Mouse (Mus musculus) kidney, postnatal 0 days (tissue): Measurements from ENCODE around the gene Hsdl2. TPM values are rescaled to one million over a fixed set of nuclear protein-coding genes. Genes with fewer than 3 reads are reported as not detected.

Experiments
- ATAC-seq: fragments of 200-750 bp; cut with Nextera tagmentation; replicated peaks from 2 replicates; pipeline ENCODE4 v1.8.0; 2017; ENCODE audit warnings: low read depth, moderate number of reproducible peaks, moderate TSS enrichment, moderate library complexity; ENCODE audit not compliant: low FRiP score
- DNase-seq: peaks from one replicate; pipeline ENCODE4 v3.0.0-alpha.2; 2016; ENCODE audit warnings: low spot score
- H3K27ac ChIP-seq: fragments of 300-500 bp; sonication (generic); 2 replicates; pipeline ENCODE4 v1.5.1; 2014; ENCODE audit warnings: mild to moderate bottlenecking
- H3K27me3 ChIP-seq: fragments of 300-500 bp; sonication (generic); 2 replicates; pipeline ENCODE4 v1.6.1; 2014; ENCODE audit warnings: low read length, mixed read lengths; ENCODE audit not compliant: insufficient read depth
- H3K36me3 ChIP-seq: fragments of 300-500 bp; sonication (generic); 2 replicates; pipeline ENCODE4 v1.6.1; 2014; ENCODE audit warnings: low read length, mixed read lengths; ENCODE audit not compliant: insufficient read depth
- H3K4me1 ChIP-seq: fragments of 300-500 bp; sonication (generic); replicated peaks from 2 replicates; pipeline ENCODE4 v1.6.1; 2014; ENCODE audit warnings: antibody characterized with exemption, low read length, mixed read lengths; ENCODE audit not compliant: insufficient read depth
- H3K4me2 ChIP-seq: fragments of 300-500 bp; sonication (generic); 2 replicates; pipeline ENCODE4 v1.6.1; 2014; ENCODE audit warnings: mild to moderate bottlenecking, low read length, moderate library complexity, mixed read lengths
- H3K4me3 ChIP-seq: fragments of 300-500 bp; sonication (generic); replicated peaks from 2 replicates; pipeline ENCODE4 v1.5.1; 2014; ENCODE audit warnings: low read depth, low read length
- H3K9ac ChIP-seq: fragments of 300-500 bp; sonication (generic); 2 replicates; pipeline ENCODE4 v1.6.1; 2014; ENCODE audit warnings: low read depth, low read length
- H3K9me3 ChIP-seq: fragments of 300-500 bp; sonication (generic); replicated peaks from 2 replicates; pipeline ENCODE4 v1.6.1; 2016; ENCODE audit warnings: low read length, inconsistent platforms, mixed read lengths
- CTCF ChIP-seq: IDR thresholded peaks from 2 replicates; pipeline ENCODE4 v1.5.1; 2016; ENCODE audit warnings: antibody characterized with exemption, low read depth, mild to moderate bottlenecking, moderate library complexity
- WGBS: fragments of 180-500 bp; shearing (Covaris S2); extraction: QIAGEN DNeasy Blood & Tissue Kit; methylation state at CpG from one replicate; pipeline ENCODE4 v1.1.7; 2014; 5-methylcytosine and 5-hydroxymethylcytosine counted together
- polyA plus RNA-seq: library from polyadenylated mRNA; unstranded; fragments of >200 nt; fragmentation: Nextera tagmentation; extraction: Ambion mirVana; gene quantifications from 2 replicates; pipeline ENCODE4 v1.2.1, GENCODE M21; 2015

Hsdl2 gene
- polyA plus RNA-seq, 1 experiment from 2014 or later: 40.4 TPM

GRCm38 (mm10) chr4:59546285-59547071 is 34.9 kb upstream of the Hsdl2 start:
- no peaks in the 10 kb centered on the region for H3K36me3 ChIP-seq
- no peak overlapping the region for H3K9ac ChIP-seq
- no peak for TF ChIP-seq CTCF
- peaks cover 7% of the 10 kb centered on the region; the same call in 1 of the 2 replicates for H3K4me1 ChIP-seq
- WGBS: 38% methylated on average over 7 of the region's 7 CpGs
- no peak overlapping the region for H3K27ac ChIP-seq
- H3K27me3 ChIP-seq: no peaks in the 10 kb centered on the region
- no peak for ATAC-seq
- no peak for DNase-seq
- H3K4me3 ChIP-seq: peak overlapping the region; percentile 74; the same call in 1 of the 2 replicates
- peak overlapping the region; percentile 84 for H3K4me2 ChIP-seq
- no peaks in the 10 kb centered on the region for H3K9me3 ChIP-seq

DNA sequence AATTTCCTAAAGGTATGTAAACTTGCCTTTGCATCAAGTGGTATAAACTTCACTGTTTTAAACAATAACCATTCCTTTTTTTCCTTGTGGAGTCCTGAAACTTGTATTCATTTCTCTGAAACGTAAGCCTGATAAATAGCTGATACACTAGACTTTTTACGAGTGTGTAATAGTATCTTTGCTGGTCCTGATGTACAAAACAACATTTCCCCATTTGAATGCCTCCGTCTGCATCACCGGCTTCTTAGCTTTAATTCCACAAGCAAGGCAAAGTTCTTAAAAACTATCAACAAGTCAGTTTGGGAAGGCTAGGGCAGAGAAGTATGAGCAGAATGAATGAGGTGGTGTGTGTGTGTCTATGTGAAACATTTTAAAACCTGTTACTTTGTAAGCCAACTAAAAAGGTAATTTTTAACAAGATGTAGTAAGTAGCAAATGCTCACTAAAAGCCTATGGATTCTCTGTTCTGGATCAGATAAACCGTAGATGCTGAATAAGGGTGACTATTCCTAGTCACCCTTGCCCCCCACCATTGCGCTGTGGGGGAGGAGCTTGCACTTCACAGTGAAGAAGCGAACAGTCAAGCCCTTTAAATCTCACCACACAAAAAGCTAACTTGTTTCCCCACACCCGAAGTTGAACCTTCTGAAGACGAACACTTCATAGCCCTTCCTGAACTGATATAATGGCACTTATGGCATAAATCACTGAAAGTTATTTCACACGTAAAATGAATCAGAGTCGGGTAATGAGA is 34.0 kb upstream of the Hsdl2 start:
- DNase-seq (peak; percentile 48), ATAC-seq (no peak)
- Histone ChIP-seq H3K9ac (peak overlapping the region; percentile 89), H3K27me3 (no peaks in the 10 kb centered on the region), H3K4me2 (peak overlapping the region; percentile 84), H3K9me3 (no peaks in the 10 kb centered on the region), H3K4me1 (peaks cover 7% of the 10 kb centered on the region; the same call in 1 of the 2 replicates), H3K4me3 (peak overlapping the region; percentile 74), H3K36me3 (no peaks in the 10 kb centered on the region), H3K27ac (peak overlapping the region; percentile 20; the same call in 1 of the 2 replicates)
- WGBS: 12% methylated on average over 11 of the region's 11 CpGs
- no peak for TF ChIP-seq CTCF

- H3K36me3 ChIP-seq: no peaks in the 10 kb centered on the region
- H3K9ac ChIP-seq: peak overlapping the region; percentile 89
- H3K27me3 ChIP-seq: no peaks in the 10 kb centered on the region
- 2% methylated on average over 18 of the region's 18 CpGs for WGBS
- H3K4me3 ChIP-seq: peak overlapping the region; percentile 74
- no peaks in the 10 kb centered on the region for H3K9me3 ChIP-seq
- peak overlapping the region; percentile 84 for H3K4me2 ChIP-seq
- H3K27ac ChIP-seq: peak overlapping the region; percentile 97
- DNase-seq (peak; percentile 34), ATAC-seq (no peak)
- peaks cover 7% of the 10 kb centered on the region; the same call in 1 of the 2 replicates for H3K4me1 ChIP-seq
- no peak for TF ChIP-seq CTCF
Measured at GRCm38 (mm10) chr4:59548011-59548559, 33.3 kb upstream of the Hsdl2 start.

DNA sequence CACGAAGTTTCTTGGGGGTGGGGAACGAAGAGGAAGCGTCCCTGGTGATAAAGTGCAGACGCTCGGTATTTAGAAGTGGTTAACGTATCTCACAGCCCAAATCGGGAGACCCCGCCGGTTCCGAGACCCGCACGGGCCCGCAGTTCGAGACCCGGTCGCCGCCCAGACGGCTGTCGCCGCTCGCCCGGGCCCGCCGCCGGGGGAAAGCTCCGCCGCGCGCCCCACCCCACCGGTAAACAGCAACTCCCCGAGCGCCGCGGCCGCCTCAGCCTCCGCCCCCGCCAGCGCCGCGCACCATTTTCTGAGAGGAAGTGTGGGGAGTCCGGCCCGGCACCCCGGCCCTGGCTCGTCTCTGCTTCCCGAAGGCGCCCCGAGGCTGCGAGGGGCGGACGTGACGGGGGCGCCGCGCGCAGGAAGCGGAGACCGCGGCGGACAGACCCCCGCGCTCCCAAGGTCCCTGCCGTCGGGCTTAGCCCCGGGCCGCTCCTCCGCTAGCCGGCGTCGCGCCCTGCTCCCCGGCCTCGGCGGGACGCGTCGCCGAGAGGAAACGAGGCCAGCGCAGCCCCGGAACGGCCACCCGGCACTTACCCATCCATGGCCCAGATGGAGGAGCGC is 32.7 kb upstream of the Hsdl2 start:
- ATAC-seq (peak; percentile 70), DNase-seq (peak; percentile 66)
- Histone ChIP-seq H3K36me3 (no peaks in the 10 kb centered on the region), H3K4me3 (peak overlapping the region; percentile 74), H3K27ac (peak overlapping the region; percentile 97), H3K9me3 (no peaks in the 10 kb centered on the region), H3K4me2 (peak overlapping the region; percentile 84), H3K4me1 (peaks cover 7% of the 10 kb centered on the region; the same call in 1 of the 2 replicates), H3K9ac (peak overlapping the region; percentile 89), H3K27me3 (no peaks in the 10 kb centered on the region)
- no peak for TF ChIP-seq CTCF
- under 1% methylated on average over 76 of the region's 83 CpGs for WGBS

GRCm38 (mm10) chr4:59549175-59549976 is 32.0 kb upstream of the Hsdl2 start, which contains the start of gene Ptbp3:
Gene Ptbp3, minus strand, starts transcription at chr4:59549364.
- H3K27ac ChIP-seq: peak within 1 kb of the TSS; percentile 97
- peak within 1 kb of the TSS; percentile 89 for H3K9ac ChIP-seq
- H3K4me1 ChIP-seq: peaks cover 7% of the 10 kb centered on the region; the same call in 1 of the 2 replicates
- no peaks in the 10 kb centered on the region for H3K36me3 ChIP-seq
- no peaks in the 10 kb centered on the region for H3K9me3 ChIP-seq
- peak within 1 kb of the TSS; percentile 84 for H3K4me2 ChIP-seq
- ATAC-seq (peak; percentile 92), DNase-seq (peak; percentile 96)
- no peaks in the 10 kb centered on the region for H3K27me3 ChIP-seq
- peak; percentile 23; the same call in 1 of the 2 replicates for TF ChIP-seq CTCF
- under 1% methylated on average over 54 of the region's 83 CpGs for WGBS
- peak within 1 kb of the TSS; percentile 74 for H3K4me3 ChIP-seq
